Mouse (Mus musculus) brain, embryonic 14.5 days (tissue): Measurements from ENCODE around the gene Kcnq1. TPM values are rescaled to one million over a fixed set of nuclear protein-coding genes. Genes with fewer than 3 reads are reported as not detected.

Experiments used
- DNase-seq: peaks from one replicate; pipeline ENCODE4 v3.0.0-alpha.2; 2011; ENCODE audit warnings: low read depth
- CTCF ChIP-seq: fragments of 200-500 bp; IDR thresholded peaks from 2 replicates; pipeline ENCODE4 v1.5.1; 2012; ENCODE audit warnings: inconsistent platforms, mild to moderate bottlenecking, moderate library complexity, borderline replicate concordance; ENCODE audit not compliant: insufficient read depth, insufficient read length; ENCODE audit errors: extremely low read depth
- POLR2A ChIP-seq: fragments of 200-500 bp; IDR thresholded peaks from 2 replicates; pipeline ENCODE4 v1.6.1; 2012; ENCODE audit warnings: mild to moderate bottlenecking, inconsistent platforms, borderline replicate concordance; ENCODE audit not compliant: poor library complexity, insufficient read depth, insufficient read length, severe bottlenecking; ENCODE audit errors: extremely low read depth
- polyA plus RNA-seq: library from polyadenylated mRNA; depleted of rRNA; stranded (reverse); fragments of >200 nt; gene quantifications from 2 replicates; pipeline ENCODE4 v1.2.3, GENCODE M21; 2012

The Kcnq1 gene
- polyA plus RNA-seq, 1 experiment, result 1.2 TPM

GRCm38 (mm10) chr7:143192392-143192791 lies 86.2 kb downstream of the Kcnq1 start:
- DNase-seq, result no peak
- TF ChIP-seq POLR2A, result no peak
- no peak for TF ChIP-seq CTCF

DNA sequence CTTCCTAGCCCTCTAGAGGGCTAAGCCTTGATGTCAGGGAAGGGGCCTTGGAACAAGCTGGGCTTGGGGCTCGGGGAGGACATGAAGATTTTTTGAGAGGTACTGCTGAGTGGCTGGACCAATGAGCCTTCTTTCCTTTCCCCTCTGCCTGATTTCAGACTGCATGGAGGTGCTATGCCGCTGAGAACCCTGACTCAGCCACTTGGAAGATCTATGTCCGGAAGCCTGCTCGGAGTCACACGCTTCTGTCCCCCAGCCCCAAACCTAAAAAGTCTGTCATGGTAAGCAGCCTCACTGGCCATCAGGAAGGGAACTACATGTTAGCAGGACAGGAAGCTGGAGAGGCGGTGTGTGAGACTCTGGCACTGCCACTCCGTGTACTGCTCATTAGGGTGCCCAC lies 87.9 kb downstream of the Kcnq1 start:
- DNase-seq, result no peak
- TF ChIP-seq CTCF (no peak), POLR2A (no peak)

DNA sequence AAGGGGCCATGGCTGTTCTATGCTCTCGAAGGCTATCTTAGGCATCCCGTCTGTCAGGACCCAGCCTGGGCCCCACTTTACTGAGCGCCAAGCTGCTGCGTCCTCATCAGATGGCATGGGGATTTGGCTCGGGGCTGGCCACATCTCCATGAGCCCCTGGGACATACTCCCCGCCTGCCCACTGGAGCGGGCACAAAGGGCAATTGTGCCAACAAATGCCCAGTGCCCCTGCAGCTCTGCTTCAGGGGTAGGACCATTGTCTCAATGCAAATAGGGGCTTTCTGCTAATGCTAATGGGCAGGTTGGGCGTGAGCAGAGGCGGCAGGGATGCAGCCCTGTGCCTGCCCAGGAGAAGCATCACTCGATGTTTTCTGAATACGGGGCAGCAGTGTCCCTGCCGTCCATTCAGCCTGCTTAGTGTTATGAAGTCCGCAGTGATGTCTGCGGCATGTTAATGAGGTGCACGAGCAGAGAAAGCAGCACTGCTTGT lies 91.8 kb downstream of the Kcnq1 start:
- peak; percentile 89 for DNase-seq
- no peak for TF ChIP-seq POLR2A
- TF ChIP-seq CTCF, result no peak

DNA sequence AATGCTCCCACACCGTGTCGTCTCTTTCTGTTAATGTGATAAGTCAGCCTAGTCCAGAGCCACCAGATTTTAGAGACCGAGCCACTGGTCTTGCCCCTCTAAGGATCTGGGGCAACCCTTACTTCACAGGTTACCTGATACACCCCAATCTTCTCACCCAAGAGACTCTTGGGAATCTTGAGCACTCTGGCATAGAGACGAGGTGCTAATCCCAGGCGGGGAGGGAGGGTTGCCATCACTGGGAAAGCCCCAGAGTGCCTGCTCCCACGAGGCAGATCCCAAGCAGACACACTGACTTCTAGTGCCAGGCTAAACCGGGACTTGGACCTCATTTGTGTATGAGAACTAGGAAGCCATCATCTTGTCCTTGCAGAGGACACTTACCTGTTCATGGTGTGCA lies 92.3 kb downstream of the Kcnq1 start:
- no peak for TF ChIP-seq CTCF
- no peak for TF ChIP-seq POLR2A
- DNase-seq, result no peak

- no peak for DNase-seq
- TF ChIP-seq CTCF (no peak), POLR2A (no peak)
These were observed 95.1 kb downstream of the Kcnq1 start for GRCm38 (mm10) chr7:143201255-143201654.

DNA sequence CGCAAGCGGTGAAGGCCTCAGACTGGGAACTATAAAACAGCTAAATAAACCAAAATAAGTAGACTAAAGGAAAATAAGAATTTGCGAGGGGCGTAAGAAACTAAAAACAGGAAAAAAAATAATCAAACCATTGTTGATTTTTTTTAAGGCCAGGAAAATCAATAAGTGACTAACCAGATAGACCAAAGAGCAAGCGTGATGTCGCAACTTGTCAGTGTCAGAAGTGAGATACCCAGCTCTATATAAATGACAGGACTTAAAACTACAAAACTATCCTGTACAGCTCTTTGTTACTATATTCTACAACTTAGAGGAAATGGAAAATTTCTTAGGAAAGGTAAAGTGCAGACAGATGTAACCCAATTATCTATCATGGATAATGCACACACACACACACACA lies 97.7 kb downstream of the Kcnq1 start:
- DNase-seq, result no peak
- TF ChIP-seq CTCF (no peak), POLR2A (no peak)

GRCm38 (mm10) chr7:143207044-143207443 lies 100.9 kb downstream of the Kcnq1 start:
- DNase-seq, result no peak
- TF ChIP-seq POLR2A (no peak), CTCF (no peak)

DNA sequence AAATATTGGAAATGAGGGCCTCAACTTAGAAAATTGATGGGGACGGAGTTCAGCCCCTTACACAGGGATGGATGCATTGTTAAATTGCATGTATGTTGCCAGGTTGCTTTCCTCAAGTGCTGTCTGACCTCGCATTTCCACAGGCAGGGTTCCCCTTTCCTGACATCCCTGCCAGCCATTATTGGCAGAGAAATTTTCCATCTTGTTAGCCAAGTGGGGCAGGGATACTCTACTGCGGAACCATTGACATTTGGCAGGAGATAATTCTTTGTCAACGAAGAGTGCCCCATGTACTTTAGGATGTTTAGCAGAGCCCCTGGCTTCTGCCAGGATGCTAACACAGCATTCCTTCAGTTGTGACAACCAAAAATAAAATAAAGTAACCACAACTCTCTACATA lies 104.6 kb downstream of the Kcnq1 start:
- DNase-seq, result peak; percentile 22

GRCm38 (mm10) chr7:143251206-143251605 lies 145.0 kb downstream of the Kcnq1 start:
- TF ChIP-seq CTCF, result no peak
- no peak for TF ChIP-seq POLR2A
- no peak for DNase-seq

More for the DNA sequence above, 104.6 kb downstream of the Kcnq1 start:
- TF ChIP-seq POLR2A, result no peak
- no peak for TF ChIP-seq CTCF

GRCm38 (mm10) chr7:143253126-143253871 lies 147.1 kb downstream of the Kcnq1 start:
- TF ChIP-seq CTCF, result no peak
- no peak for TF ChIP-seq POLR2A
- no peak for DNase-seq

GRCm38 (mm10) chr7:143254901-143255300 lies 148.7 kb downstream of the Kcnq1 start:
- no peak for TF ChIP-seq CTCF
- TF ChIP-seq POLR2A, result no peak
- no peak for DNase-seq

DNA sequence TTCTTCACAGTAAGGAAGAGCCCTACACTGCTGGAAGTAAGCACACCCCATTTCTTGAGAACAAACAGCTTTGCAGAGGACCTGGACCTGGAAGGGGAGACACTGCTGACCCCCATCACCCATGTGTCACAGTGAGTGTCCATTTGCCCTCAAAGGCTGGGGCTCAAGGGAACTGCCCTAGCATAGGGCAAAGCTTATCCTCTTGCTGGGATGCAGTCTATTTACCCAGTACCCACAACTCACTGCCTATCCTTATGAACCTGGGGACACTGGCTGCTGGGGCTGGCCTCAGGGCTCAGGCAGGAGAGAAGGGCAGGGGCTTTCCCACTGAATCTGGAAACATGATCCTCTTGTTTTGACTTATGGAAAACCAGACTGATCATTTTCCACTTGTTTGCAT lies 155.1 kb downstream of the Kcnq1 start:
- no peak for DNase-seq
- TF ChIP-seq CTCF, result no peak
- no peak for TF ChIP-seq POLR2A
